Mouse (Mus musculus) lung, postnatal 36 days (tissue): ENCODE measurements around the gene St6galnac1.
"Not testable (repeated sequence)": the region's sequence is repeated elsewhere in the genome, so short reads cannot be mapped to it uniquely, and the experiment has no call there.

ENCODE experiments used
- DNase-seq: peaks from one replicate; pipeline ENCODE4 v3.0.0; 2022; ENCODE audit warnings: mixed read lengths

St6galnac1 gene

DNA sequence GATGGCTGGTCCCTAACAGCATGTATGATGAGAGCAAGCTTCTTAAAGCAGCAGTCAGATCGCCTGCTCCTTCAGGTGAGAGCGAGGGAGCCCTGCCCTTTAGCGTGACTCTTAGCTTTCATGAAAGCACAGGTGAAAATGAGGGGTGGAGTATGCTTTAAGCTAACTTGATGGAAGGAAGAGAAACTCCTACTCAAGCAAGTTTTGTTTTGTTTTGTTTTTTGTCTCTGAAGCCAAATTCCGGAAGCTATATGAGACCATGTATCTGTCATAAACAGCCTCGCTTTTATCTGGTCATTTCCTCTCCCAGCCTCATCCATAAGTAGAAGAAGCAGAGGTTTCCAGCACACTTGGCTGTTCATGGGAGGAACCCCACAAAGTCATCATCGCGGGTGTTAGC is at the start of gene St6galnac1:
St6galnac1 (minus strand) TSS at position 101 of the 400 bp plus-strand sequence.
- DNase-seq, result no peak

DNA sequence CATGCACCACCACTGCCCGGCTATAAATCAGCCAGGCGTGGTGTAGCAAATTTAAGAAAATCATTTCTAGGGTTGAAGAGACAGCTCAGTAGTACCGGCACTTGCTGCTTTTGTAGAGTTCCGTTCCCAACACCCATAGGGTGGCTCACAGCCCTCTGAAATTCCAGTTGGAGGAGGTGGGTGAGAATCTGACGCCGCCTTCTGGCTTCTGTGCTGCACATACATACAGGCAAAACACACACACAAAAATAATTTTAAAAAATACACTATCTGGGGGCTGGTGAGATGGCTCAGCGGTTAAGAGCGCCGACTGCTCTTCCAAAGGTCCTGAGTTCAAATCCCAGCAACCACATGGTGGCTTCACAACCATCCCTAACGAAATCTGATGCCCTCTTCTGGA is 48.6 kb upstream of the St6galnac1 start:
- DNase-seq, result not testable (repeated sequence)

DNA sequence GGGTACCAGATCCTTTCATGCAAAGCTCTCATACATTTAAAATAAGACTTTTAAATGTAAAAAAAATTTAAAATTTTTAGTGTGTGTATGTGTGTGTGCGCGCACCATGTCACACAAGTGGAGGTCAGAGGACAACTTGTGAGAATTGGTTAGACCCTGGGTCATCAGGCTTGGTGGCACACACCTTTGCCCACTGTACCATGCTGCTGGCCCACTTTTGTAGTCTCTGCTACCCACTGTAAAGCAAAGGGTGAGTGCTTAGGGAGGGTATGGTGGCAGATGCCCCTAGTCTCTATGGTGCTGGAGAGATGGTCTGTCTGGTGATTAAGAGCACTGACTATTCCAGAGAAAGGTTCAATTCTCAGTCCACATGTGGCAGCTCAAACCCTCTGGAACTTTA is 47.9 kb upstream of the St6galnac1 start:
- DNase-seq, result no peak

DNA sequence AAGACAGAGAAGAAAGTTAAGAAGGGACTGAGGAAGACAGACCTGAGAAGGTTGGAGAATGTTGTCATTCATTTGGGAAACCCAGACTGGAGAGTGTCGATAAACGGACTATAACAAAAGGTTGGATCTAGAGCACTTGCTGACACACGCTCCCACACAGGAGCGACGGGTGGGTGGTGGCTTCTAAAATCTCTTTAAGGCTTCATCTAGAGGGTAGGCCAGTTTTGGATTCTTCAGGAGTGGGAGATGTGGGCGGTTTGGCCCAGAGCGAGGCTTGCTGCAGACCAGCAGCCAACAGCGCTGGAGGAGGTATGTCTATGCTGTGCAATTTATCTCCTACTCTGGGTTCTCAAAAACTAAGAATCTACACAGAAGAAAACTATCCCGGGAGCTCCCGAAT is 47.3 kb upstream of the St6galnac1 start:
- DNase-seq, result no peak

DNA sequence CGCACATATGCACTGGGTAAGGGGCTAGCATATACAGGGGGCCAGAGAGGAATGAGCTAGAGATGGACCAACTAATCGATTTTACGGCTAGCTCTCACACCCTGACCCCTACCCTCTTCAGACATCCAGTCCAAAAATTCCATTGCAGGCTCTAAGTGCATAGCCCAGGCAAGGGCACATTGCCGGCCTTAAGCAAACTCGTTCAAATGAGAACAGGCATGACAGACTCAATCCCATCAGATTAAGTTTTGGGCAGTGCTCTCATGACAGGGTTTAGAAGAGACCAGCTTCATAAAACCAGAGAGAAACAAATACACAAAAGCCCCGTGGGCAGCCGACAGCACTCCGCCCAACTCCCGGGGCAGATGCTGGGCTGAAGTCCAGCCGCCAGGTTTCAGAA is 46.9 kb upstream of the St6galnac1 start:
- no peak for DNase-seq

DNA sequence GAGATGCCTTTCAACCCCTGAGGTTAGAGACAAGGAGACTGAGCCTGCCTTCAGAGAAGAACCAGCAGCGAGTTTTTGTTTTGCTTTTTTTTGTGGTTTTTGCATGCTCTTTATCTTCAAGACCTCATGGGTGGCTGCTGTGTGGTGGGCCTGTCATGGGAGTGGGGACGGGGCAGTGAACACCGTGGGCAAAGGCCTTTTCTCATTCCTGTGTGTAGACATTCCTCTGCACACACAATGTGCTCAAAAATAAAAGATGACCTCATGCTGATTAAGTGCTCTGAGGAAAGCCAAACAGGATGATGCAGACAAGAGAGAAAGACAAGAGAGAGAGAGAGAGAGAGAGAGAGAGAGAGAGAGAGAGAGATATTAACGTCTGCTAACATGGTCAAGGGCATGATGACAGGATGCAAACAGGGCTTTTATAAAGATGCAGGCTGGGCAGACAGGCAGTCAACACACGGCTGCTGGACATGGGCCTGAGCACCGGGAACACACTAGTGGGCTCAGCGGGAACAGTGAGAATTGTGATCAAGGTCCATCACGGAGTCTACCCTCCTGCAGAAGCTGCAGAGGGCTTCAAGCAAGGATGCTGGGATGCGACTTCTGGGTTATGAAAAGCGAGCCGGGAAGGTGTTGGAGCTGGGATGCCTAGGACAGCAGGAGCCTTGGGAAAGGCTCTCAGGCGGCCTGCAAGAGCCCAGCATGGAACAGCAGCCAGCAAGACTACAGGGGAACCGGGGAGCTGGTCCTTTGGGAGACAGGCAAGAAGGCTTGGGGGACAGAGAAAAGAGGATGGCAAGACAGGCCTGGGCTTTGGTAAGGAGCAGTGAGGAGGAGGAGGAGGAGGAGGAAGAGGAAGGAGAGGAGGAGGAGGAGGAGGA is 46.0 kb upstream of the St6galnac1 start:
- peak; percentile 60 for DNase-seq

DNA sequence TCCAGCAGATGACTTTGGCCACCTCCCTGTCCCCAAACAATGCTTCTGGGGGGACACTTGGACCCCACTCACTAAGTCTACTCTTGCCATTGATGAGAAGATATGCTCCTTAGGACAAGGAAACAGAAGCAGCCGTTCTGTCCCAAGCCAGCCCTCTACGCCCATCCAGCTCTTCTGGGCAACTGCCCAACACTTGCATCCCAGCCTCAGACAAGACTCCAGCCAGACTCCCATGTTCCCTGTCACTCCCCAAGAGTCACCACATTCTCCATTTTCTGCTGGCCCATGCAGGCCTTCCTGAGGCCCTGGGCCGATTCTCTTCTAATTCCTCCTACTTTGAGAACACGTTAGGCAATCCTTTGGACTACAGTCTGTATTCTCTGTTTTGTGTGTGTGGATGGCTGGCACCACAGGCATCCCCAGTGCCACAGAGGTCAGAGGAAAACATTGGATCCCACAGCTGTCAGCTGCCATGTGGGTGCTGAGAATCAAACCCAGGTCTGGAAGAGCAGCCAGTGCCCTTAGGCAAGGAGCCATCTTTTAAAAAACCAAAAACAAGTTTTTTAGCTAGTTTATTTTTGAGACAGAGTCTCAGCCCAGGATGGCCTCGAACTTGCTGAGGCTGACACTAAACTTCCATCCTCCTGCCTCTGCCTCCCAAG is 44.8 kb upstream of the St6galnac1 start:
- peak; percentile 52 for DNase-seq

DNA sequence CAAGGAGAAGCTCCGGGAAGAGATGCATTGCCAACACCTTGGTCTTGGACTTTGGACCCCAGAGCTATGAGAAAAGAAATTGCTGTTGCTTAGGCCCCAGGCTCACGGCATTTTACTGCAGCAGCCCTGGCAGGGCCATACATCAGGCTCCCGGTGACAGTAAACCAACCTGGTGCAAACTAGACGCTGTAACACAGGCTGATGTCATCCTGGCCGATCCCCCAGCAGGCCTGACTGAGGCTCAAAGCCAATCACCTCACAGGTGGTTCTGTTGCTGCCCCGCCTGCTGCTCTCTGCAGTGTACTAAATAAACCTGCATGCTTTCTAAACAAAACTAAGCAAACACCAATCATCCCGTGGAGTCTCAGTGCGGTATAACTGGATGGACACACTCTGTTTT is 43.4 kb upstream of the St6galnac1 start:
- no peak for DNase-seq

DNA sequence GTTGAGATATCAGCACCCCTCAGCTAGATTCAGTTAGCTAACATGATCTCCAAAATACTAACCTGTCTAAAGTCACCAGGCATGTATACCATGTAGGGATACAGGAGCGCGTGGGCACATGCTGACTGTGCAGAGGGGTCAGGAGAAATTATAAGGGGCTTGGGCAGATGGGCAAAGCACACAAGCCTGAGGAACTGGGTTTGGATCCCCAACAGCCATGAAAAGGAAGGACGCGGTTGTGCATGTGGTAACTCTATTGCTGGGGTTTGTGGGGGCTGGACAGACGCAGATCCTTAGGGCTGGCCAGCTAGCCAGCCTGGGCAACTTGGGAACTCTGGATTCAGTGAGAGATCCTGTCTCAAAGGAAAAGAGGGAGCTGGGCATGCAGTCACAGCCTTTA is 42.3 kb upstream of the St6galnac1 start:
- DNase-seq, result no peak

DNA sequence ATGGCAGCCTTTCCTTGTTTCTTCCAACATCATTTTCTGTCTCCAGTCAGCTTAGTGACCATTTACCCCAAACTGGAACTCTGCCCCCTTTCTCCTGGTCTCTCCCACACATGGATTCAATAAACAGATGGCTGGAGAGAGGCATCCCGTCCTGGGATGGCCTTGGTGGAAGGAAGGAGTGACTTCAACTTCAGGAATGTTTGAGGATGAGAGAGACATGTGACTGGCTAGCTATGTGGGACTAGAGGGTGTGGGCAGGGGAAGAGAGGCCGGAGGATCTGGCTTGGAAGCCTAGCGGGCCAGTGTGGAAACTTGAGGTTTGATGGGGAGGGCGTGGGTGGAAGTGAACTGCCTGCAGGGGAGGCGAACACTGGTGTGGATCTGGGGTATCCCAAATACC is 41.5 kb upstream of the St6galnac1 start:
- DNase-seq, result peak; percentile 61

DNA sequence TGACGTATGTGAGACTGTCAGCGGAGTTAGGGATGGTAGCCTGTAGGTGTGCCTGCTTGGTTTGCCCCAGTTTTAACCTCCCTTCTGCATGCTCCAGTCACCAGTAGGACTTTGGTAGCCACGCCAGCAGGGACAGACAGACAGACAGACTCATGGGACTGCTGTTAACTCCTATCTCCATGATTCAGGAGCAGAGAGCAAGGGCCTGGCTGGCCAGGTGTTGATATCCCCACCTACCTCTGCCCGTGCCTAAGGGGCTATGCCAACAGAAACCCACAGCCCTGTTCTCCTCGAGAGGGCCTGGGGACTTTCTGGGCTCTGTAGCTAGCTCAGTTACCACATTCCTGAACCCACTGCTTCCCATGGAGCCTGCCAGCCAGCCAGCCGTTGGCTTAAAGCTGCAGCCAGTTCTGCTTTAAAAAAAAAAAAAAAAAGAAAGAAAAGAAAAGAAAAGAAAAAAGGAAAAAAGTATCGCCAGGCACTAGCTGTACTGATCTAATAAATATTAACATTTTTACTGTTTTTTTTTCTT is 39.6 kb upstream of the St6galnac1 start:
- DNase-seq, result no peak

DNA sequence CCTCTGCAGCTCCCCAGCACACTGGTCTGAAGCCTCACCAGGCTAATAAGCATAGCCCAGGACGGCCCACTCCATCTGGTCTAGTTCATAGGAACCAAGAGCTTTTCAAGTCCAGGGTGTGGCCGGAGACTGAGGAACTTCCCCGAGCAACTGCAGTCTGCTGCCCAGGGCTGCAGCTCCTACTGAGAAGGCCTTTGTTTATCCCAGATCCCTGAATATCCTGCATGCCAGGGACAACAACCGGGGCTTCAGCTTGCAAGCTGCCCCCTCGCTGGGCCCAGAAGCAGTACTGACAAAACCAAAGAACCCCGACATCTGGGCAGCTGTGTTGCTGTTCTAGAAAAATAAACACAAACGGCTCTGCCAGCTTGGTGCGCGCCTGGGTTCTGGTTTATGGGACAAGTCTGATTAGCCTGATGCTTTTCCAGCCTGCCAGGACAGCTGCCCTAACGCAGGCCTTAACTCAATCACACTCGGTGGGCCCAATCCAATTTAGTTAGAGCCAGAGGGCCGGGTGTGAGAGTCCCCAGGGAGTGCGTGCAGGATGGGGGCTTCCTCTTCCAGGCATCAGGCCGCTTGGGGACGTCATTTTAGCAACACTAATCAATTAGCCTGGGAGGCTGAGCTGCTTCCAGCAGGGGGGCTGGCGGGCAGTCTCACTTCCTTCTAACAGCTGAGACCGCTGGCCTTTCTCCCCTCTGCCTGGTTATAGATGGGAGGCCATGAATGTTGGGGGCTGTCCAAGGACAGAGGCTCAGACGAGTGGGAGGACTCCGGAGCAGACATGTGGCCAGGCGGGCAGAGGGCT is 39.0 kb upstream of the St6galnac1 start:
- DNase-seq, result peak; percentile 77

DNA sequence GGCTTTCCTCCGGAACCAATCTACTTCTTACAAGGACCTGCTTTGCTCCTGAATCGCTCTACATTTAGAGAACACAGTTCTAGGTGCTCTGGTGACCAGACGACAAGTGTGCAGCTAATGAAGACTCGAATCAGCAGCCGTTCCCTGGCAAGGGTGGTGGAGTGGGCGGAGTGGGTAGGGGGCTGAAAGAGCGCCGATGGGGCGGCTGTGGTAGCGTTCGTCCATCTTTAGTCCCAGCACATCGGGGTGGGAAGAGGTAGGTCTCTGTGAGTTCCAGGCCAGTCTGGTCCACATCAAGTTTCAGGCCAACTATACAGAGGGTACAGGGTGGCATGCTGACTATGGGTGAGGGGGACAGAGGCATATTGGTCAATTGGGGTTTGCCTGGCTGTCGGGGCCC is 38.3 kb upstream of the St6galnac1 start:
- no peak for DNase-seq

DNA sequence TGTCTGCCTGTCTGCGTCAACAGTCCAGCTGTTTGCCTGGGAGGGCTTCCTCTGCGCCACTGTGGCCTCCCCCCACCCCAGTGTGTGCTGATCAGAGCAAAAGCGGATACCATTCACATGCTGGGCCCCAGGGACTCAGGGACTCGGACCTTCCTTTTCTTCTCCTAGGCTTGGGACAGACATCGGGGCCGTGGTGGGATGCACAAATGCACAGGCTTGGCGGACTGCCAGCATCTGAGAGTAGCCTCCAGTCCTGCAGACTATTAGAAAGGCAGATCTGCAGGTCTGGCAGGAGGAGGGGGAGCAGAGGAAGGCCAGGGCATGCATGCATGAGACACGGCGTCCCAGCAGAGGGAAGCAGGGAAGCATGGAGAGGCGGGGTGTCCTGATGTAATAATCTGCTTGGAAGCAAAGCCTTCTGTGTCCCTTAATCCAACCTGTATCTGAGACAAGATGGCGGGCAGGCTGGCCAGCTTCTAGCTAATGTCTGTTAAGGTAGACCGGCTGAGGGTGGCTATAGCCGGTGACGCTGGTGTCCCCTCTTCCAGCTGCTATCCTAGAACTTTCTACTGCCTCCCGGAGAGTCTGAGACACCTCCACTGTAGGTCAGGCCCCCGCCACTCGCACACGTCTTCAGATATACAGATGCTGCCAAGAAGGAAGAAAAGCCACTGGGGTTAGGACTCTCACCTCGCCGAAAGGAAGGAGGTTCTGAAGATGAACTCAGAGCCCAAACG is 37.7 kb upstream of the St6galnac1 start:
- no peak for DNase-seq

DNA sequence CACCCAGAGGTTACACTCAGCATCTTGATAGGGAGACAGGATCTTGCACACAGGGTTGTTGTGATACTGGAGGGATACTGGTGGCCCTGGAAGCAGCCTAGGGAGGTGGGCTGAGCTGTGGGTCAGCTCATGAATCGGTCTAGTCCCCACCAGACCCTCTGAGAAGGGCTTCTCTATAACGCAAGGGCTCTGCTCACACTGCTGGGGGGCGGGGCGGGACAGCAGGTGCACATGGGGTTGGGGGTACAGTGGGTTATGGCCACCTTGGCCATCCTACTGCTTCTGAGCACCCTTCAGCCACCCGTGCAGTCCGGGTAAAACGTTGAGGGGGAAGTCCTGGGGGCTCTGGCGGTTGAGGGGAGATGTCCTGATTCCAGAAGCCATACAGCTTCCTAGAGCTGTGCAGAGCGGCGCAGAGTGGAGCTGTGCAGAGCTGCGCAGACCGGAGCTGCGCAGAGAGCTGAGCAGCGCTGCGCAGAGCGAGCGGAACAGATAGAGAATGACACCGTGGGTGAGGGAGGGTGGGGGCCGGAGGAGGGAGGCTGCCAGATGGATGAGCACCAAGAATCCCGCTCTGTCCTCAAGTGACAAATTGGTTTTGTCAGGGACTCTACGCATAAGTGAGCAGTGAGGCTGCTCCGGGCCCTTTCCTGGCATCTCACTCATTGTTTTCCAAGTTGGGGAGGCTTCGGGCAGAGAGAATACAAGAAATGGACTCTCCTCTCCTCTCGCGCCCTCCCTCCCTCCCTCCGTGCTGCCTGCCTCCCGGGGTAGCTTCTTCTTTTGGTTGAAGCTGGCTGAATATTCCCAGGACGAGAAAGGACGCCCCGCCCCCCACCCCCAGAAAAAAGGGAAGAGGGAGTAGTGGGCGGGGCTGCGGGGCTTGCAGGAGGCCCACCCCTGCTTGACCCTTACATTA is 35.9 kb upstream of the St6galnac1 start:
- DNase-seq, result peak; percentile 52

DNA sequence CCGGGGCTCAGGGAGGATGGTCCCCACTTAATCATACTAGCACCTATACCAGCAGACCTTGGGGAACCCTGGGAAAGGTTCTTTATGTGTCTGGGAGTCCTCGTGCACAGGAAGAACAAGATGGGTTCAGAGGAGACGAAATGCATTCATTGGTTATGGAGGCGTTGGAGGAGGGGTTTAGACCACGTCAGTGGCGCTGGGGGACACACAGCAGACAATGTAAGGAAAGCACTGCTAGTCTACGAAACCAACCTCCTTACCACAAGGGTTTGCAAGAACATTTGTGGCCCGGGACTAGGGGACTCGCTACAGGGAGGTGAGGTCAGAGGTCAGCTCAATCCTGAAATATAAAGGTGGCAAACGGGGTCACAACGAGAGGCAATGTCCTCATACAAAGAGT is 35.2 kb upstream of the St6galnac1 start:
- no peak for DNase-seq

DNA sequence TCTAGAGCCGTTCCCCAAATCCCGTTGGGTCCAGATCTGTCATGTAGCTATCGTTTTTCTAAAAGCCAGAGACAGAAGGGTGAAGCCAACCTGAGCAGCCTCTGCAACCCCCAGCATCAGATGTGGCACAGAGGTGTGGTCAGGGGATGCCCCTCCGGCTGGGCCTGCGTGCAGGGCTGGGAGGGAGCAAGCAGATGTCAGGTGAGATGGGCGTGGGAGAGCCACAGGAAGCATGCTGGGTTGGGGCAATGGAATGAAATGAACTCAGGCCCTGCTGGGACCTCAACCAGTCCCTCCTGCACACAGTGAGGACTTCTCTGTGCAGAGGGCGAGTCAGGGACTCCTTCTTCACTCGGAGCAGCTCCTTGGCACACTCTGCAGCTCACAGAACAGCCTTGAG is 34.2 kb upstream of the St6galnac1 start:
- no peak for DNase-seq

DNA sequence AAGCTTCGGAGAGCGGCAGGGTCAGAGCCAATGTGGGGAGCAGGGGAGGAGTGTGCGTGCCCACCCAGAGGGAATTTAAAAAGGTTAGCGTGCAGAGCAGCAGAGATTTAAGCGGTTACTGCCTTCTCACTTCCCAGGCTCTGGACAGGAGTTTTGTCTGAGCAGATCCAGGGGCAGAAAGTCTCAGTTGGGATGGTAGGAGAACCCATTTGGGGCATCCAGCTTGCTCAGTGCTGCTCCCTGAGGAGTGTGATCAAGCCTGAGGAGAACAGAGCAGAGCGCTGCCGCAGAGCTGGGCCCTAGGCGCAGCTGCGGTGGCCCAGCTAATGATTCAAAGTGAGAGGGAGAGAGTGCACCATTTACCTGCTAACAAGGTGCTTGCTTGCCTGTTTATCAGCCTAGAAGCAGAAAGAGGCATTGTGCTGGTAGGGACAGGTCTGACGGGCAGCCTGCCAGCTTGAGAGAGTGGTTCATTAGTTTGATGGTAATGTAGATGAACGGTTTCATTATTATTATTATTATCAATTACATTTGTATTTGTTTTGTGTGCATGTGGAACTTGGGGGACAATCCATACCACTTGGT is 33.6 kb upstream of the St6galnac1 start:
- no peak for DNase-seq

DNA sequence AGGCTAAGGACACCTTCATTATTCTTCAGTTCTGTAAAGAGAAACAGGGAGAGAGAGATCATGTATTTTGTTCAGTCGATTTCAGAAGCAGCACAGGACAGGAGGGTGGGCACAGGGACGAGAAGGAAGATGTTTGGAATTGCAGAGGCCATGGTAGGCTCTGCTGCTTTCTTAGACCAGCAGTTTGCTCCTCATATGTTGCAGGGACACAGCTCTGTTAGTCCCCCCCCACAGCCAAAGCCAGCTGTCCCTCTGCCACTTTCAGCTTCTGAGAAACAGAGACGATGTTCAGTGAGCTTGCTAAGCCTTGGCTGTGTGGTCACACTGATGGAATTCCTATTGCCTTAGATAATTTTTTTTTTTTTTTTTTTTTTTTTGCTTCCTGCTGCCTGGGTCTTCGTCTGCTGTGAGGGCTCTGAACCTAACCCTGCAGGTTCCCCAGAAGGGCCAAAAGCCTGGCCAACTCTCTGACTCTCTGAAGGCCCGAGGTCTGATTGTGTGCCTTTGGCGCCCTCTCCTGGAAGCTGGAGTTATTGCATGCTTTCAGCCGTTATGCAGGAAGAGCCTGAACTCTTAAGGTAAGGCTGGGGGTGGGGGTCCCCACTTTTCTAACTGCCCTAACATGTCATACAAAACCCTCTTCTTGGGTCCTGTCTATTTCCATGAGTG is 32.8 kb upstream of the St6galnac1 start:
- peak; percentile 94 for DNase-seq

DNA sequence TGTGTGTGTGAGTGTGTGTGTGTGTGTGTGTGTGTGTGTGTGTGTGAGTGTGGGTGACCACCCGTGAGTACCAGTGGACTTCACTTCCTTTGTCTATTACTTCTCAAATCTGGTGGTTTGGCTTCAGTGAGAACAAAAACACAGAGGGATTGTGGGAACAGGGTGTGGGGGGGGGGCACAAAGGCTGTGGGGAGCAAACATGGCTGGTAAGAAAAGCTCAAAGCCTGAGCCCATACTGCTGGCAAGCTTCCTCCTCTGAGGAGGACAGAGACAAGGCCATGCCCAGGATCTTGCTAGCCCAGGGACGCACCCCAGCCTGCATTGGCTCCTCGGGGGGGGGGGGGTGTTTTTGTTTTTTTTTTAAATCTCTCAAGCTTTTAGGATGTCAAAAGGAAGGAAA is 32.2 kb upstream of the St6galnac1 start:
- DNase-seq, result no peak
